Mouse (Mus musculus) liver, embryonic 18 days (tissue): ENCODE results near the gene Olfr1349. TPM values are rescaled to one million over a fixed set of nuclear protein-coding genes. Genes with fewer than 3 reads are reported as not detected.

ENCODE experiments used
- polyA plus RNA-seq: library from polyadenylated mRNA; depleted of rRNA; stranded (reverse); fragments of >200 nt; gene quantifications from 2 replicates; pipeline ENCODE4 v1.2.3, GENCODE M21; 2012; rRNA removed

The Olfr1349 gene
- polyA plus RNA-seq = not detected in 2 replicates

DNA sequence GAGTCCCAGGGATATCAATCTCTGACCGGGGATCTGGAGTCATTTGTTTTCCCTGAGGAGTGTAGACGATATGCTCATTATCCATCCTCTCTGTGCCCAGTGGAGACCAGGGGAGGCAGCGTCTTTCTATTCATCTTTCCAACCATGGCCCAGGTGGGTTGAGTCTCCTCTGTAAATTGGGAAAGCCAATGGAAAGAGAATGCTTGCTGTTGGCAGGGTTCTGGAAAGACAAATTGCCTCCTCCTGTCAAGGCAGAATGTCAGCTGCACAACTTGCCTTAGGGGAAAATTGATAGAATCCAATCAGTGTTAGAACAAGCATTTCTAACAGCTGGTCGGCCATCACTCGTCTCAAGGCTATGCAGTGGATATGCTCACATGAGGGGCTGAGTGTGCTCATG, at the start of gene Olfr1349:
Olfr1349 (minus strand) TSS at position 101 of the 400 bp plus-strand sequence.

GRCm38 (mm10) chr7:6564541-6564940, 41.8 kb upstream of the Olfr1349 start, which contains the start of gene Olfr1350:
TSS of gene Olfr1350 (plus strand) at chr7:6564841.

GRCm38 (mm10) chr7:6508648-6509047, 14.1 kb downstream of the Olfr1349 start, which contains the start of gene Olfr1348:
TSS of gene Olfr1348 (minus strand) at chr7:6508748.

DNA sequence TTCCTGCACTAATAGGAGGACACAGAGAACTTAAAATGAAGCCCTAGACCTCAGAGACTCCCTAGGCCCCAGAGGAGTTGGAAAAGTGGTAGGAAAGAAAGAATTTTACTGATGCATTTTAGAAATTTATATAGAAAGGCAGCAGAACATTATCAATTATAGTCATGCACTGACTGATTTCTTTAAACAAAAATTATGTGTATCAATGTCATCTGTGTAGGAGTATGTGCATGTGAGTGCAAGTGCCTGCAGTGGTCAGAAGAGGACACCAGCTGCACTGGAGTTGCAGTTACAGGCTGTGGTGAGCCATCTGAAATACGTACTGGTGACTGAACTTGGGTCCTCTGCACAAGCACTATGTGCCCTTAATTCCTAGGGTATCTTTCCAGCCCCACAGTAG, 23.1 kb downstream of the Olfr1349 start, which contains the start of gene Olfr1347:
Olfr1347 (minus strand) TSS at position 101 of the 400 bp plus-strand sequence.

DNA sequence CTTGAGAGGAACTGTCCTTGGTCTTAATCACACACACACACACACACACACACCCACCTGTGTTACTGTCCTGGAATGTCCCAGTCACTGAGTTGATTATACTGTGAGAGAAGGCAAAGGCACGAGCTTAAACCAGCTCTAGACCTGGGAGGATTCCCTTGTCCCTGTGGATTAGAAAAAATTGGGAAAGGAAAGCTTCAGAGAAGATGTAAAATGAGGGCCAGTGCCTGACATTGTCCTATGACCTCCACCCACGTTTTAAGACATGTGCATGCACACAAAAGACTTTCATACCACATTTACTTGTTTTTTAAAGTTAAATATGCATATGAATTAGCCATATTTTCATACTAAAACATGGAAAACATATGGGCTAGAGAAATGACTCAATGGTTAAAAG, 35.9 kb downstream of the Olfr1349 start, which contains the start of gene Olfr5:
Olfr5 (minus strand) TSS at position 101 of the 400 bp plus-strand sequence.

GRCm38 (mm10) chr7:6466951-6467350, 55.8 kb downstream of the Olfr1349 start, which contains the start of gene Olfr1346:
TSS of gene Olfr1346 (plus strand) at chr7:6467101.

Other genes with a start within 250 kb of the Olfr1349 start
- gene Zfp667, start 236.4 kb downstream of the Olfr1349 start, polyA plus RNA-seq = 1.1 TPM in 2 replicates
- gene Zfp583, start 191.7 kb downstream of the Olfr1349 start, polyA plus RNA-seq = 0.52 and 0.60 TPM in 2 replicates
- gene Gm3854, start 179.2 kb downstream of the Olfr1349 start, polyA plus RNA-seq = 0.08 and 0.13 TPM in 2 replicates
- 0.50 and 0.55 TPM in 2 replicates for gene Zfp78, start 159.7 kb downstream of the Olfr1349 start, polyA plus RNA-seq
- 1.3 and 1.4 TPM in 2 replicates for gene Zfp28, start 139.7 kb downstream of the Olfr1349 start, polyA plus RNA-seq
- not detected in 2 replicates for gene Smim17, start 124.2 kb downstream of the Olfr1349 start, polyA plus RNA-seq
- not detected in 2 replicates for gene Gm20715, start 112.7 kb downstream of the Olfr1349 start, polyA plus RNA-seq
- not detected in 2 replicates for gene Olfr1344, start 84.3 kb downstream of the Olfr1349 start, polyA plus RNA-seq
- not detected in 2 replicates for gene Olfr1336, start 66.8 kb downstream of the Olfr1349 start, polyA plus RNA-seq
- not detected in 2 replicates for gene Olfr1346, start 55.8 kb downstream of the Olfr1349 start, polyA plus RNA-seq
- not detected in 2 replicates for gene Olfr5, start 36.0 kb downstream of the Olfr1349 start, polyA plus RNA-seq
- gene Olfr1347, start 23.2 kb downstream of the Olfr1349 start, polyA plus RNA-seq = not detected in 2 replicates
- not detected in 2 replicates for gene Olfr1348, start 14.2 kb downstream of the Olfr1349 start, polyA plus RNA-seq
- not detected in 2 replicates for gene Olfr1350, start 41.9 kb upstream of the Olfr1349 start, polyA plus RNA-seq
- gene Zim1, start 173.5 kb upstream of the Olfr1349 start, polyA plus RNA-seq = 5.7 and 6.1 TPM in 2 replicates
- 44.1 and 45.3 TPM in 2 replicates for gene Peg3, start 207.5 kb upstream of the Olfr1349 start, polyA plus RNA-seq
- 2.1 and 2.3 TPM in 2 replicates for gene Usp29, start 207.6 kb upstream of the Olfr1349 start, polyA plus RNA-seq